Mouse (Mus musculus): Measurements from ENCODE around the gene Cntln. TPM values are rescaled to one million over a fixed set of nuclear protein-coding genes. Genes with fewer than 3 reads are reported as not detected.

Cntln gene
- polyA plus RNA-seq, 1 experiment from 2014 or later, result 14.2 TPM

GRCm38 (mm10) chr4:84918393-84918792 is 34.3 kb downstream of the Cntln start:
- Histone ChIP-seq H3K4me1 (ENCODE audit: control insufficient read depth, insufficient read depth, low read length) (no peaks in the 10 kb centered on the region), H3K36me3 (ENCODE audit: control insufficient read depth, insufficient read depth, low read length) (no peaks in the 10 kb centered on the region), H3K4me2 (replicated peaks; ENCODE audit: low read depth, low read length) (no peak overlapping the region), H3K27me3 (ENCODE audit: control insufficient read depth, insufficient read depth, low read length) (no peaks in the 10 kb centered on the region), H3K27ac (ENCODE audit: low read depth, low read length) (no peak overlapping the region), H3K9ac (ENCODE audit: low read depth, low read length) (no peak overlapping the region), H3K4me3 (ENCODE audit: low read length) (no peak overlapping the region), H3K9me3 (ENCODE audit: control insufficient read depth, low read length) (no peaks in the 10 kb centered on the region)
- ATAC-seq (ENCODE audit: low FRiP score, low TSS enrichment), result no peak
- WGBS, result 86% methylated on average over 1 of the region's 1 CpGs

DNA sequence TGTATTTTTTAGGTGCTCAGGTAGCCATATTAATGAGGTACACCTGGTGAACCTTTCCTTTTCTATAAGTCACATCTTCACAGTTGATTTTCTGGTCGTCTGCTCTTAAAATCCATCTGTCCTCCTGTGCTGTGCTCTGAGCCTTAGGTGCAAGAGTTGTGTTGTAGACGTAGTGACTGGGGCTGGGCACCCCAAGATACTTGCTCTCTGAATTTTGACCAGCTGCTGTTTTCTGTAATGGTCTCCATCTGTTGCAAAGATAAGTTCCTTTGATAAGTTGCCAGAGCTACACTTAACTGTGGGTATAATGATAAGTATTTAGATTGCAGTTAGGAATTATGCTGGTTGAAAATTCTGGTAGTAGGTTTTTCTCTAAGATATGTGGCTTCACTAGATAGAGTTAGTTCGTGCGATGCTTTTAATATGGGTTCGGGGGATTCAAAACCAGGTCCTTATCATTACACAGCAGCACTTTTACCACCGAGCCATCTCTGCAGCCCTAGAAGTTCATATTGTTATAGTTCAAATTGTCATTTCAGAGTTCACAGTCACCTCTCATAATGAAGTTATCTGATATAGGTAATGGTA is 50.3 kb downstream of the Cntln start:
- Histone ChIP-seq H3K9me3 (ENCODE audit: control insufficient read depth, low read length) (peaks cover 4% of the 10 kb centered on the region), H3K4me2 (replicated peaks; ENCODE audit: low read depth, low read length) (no peak overlapping the region), H3K4me3 (ENCODE audit: low read length) (no peak overlapping the region), H3K27ac (ENCODE audit: low read depth, low read length) (no peak overlapping the region), H3K4me1 (ENCODE audit: control insufficient read depth, insufficient read depth, low read length) (no peaks in the 10 kb centered on the region), H3K36me3 (ENCODE audit: control insufficient read depth, insufficient read depth, low read length) (no peaks in the 10 kb centered on the region), H3K9ac (ENCODE audit: low read depth, low read length) (no peak overlapping the region), H3K27me3 (ENCODE audit: control insufficient read depth, insufficient read depth, low read length) (no peaks in the 10 kb centered on the region)
- ATAC-seq (ENCODE audit: low FRiP score, low TSS enrichment), result no peak
- WGBS, result 86% methylated on average over 6 of the region's 6 CpGs

DNA sequence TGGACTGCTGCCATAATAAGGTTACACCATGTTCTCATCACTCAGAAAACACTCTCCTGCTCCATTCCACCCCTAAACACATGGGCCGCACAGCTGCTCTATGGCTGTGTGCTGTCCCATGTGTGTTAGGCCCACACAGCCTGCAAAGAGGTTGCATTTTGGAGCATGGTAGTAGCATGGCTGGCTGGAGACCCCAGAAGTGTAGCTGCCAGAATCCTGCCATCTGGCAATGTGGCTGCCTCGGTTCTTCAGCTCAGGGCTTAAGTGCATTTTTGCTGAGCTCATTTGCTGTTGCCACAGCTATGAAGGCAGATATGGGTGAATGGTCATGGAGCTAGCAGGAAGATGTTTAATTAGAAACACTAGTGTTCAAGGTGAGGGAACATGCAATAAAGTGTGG is 58.0 kb downstream of the Cntln start:
- no peak overlapping the region for H3K4me3 ChIP-seq (ENCODE audit: low read length)
- no peak for ATAC-seq (ENCODE audit: low FRiP score, low TSS enrichment)
- no peaks in the 10 kb centered on the region for H3K9me3 ChIP-seq (ENCODE audit: control insufficient read depth, low read length)
- 68% methylated on average over 2 of the region's 2 CpGs for WGBS
- no peaks in the 10 kb centered on the region for H3K4me1 ChIP-seq (ENCODE audit: control insufficient read depth, insufficient read depth, low read length)
- H3K4me2 ChIP-seq (replicated peaks; ENCODE audit: low read depth, low read length), result no peak overlapping the region
- H3K27me3 ChIP-seq (ENCODE audit: control insufficient read depth, insufficient read depth, low read length), result no peaks in the 10 kb centered on the region
- H3K36me3 ChIP-seq (ENCODE audit: control insufficient read depth, insufficient read depth, low read length), result no peaks in the 10 kb centered on the region
- H3K9ac ChIP-seq (ENCODE audit: low read depth, low read length), result no peak overlapping the region
- H3K27ac ChIP-seq (ENCODE audit: low read depth, low read length), result no peak overlapping the region

GRCm38 (mm10) chr4:84942651-84943050 is 58.5 kb downstream of the Cntln start:
- no peak overlapping the region for H3K27ac ChIP-seq (ENCODE audit: low read depth, low read length)
- no peak overlapping the region for H3K4me2 ChIP-seq (replicated peaks; ENCODE audit: low read depth, low read length)
- no peaks in the 10 kb centered on the region for H3K4me1 ChIP-seq (ENCODE audit: control insufficient read depth, insufficient read depth, low read length)
- no peaks in the 10 kb centered on the region for H3K27me3 ChIP-seq (ENCODE audit: control insufficient read depth, insufficient read depth, low read length)
- H3K9me3 ChIP-seq (ENCODE audit: control insufficient read depth, low read length), result no peaks in the 10 kb centered on the region
- H3K9ac ChIP-seq (ENCODE audit: low read depth, low read length), result no peak overlapping the region
- no peaks in the 10 kb centered on the region for H3K36me3 ChIP-seq (ENCODE audit: control insufficient read depth, insufficient read depth, low read length)
- WGBS, result 87% methylated on average over 2 of the region's 2 CpGs
- H3K4me3 ChIP-seq (ENCODE audit: low read length), result no peak overlapping the region
- no peak for ATAC-seq (ENCODE audit: low FRiP score, low TSS enrichment)

DNA sequence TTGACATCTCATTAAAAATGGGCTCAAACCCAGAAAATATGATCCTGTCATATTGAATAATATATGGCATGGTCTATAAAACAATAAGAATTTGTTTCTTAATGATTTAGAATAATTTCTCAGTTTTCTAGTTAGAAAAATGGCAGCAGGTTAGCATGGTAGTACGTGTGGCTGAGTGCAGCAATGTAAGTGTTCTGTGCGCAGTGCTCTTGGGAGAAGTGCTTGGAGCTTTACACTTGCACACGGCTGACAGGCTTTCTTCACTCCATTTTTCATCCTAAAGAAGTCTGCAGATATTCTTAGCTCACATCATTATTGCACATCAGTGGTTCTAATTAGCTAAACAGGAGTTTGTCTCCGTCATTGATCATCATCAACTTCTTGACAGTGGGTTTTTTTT is 60.0 kb downstream of the Cntln start:
- Histone ChIP-seq H3K27ac (ENCODE audit: low read depth, low read length) (no peak overlapping the region), H3K36me3 (ENCODE audit: control insufficient read depth, insufficient read depth, low read length) (no peaks in the 10 kb centered on the region), H3K4me2 (replicated peaks; ENCODE audit: low read depth, low read length) (no peak overlapping the region), H3K9ac (ENCODE audit: low read depth, low read length) (no peak overlapping the region), H3K9me3 (ENCODE audit: control insufficient read depth, low read length) (no peaks in the 10 kb centered on the region), H3K27me3 (ENCODE audit: control insufficient read depth, insufficient read depth, low read length) (no peaks in the 10 kb centered on the region), H3K4me3 (ENCODE audit: low read length) (no peak overlapping the region), H3K4me1 (ENCODE audit: control insufficient read depth, insufficient read depth, low read length) (no peaks in the 10 kb centered on the region)
- ATAC-seq (ENCODE audit: low FRiP score, low TSS enrichment), result no peak
- 82% methylated on average over 4 of the region's 4 CpGs for WGBS

GRCm38 (mm10) chr4:84946450-84946849 is 62.3 kb downstream of the Cntln start:
- Histone ChIP-seq H3K9ac (ENCODE audit: low read depth, low read length) (no peak overlapping the region), H3K36me3 (ENCODE audit: control insufficient read depth, insufficient read depth, low read length) (no peaks in the 10 kb centered on the region), H3K9me3 (ENCODE audit: control insufficient read depth, low read length) (no peaks in the 10 kb centered on the region), H3K27ac (ENCODE audit: low read depth, low read length) (no peak overlapping the region), H3K4me1 (ENCODE audit: control insufficient read depth, insufficient read depth, low read length) (no peaks in the 10 kb centered on the region), H3K4me2 (replicated peaks; ENCODE audit: low read depth, low read length) (no peak overlapping the region), H3K4me3 (ENCODE audit: low read length) (no peak overlapping the region), H3K27me3 (ENCODE audit: control insufficient read depth, insufficient read depth, low read length) (no peaks in the 10 kb centered on the region)
- no peak for ATAC-seq (ENCODE audit: low FRiP score, low TSS enrichment)
- 89% methylated on average over 3 of the region's 3 CpGs for WGBS

DNA sequence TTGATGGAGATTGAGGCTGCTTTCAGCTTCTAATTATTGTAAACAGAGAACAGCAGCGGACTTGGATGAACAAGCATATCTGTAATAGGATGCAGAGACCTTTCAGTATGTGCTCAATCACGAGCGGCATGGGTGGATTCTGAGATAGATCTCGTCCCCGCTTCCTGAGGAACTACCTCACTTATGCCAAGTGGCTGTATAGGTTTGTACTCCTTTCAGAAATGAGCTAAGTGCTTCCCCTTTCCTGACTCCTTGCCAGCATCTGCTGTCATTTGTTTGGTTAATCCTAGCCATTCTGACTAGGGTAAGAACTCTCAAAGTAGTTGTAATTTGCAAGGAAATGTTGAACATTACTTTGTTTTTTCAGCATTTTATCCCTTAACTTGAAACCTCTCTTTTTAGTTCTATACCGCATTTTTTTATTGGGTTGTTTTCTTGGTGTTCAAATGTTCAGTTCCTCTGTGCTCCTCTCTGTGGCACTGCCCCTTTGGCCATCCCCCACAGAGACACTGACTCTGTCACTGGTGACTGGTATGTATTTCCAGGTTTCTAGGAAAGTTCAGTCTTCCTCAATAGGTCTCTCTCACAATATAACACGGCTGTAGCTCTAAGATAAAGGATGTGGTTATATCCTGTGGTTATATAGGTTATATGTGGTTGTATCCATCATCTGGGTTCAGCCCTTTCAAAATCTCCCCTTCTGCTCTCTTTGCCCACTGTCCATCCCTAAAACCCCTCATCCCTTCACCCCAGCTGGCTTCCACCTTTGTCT is 93.0 kb downstream of the Cntln start:
- H3K27me3 ChIP-seq (ENCODE audit: control insufficient read depth, insufficient read depth, low read length), result no peaks in the 10 kb centered on the region
- H3K4me2 ChIP-seq (replicated peaks; ENCODE audit: low read depth, low read length), result no peak overlapping the region
- no peak overlapping the region for H3K9ac ChIP-seq (ENCODE audit: low read depth, low read length)
- H3K9me3 ChIP-seq (ENCODE audit: control insufficient read depth, low read length), result no peaks in the 10 kb centered on the region
- no peak for ATAC-seq (ENCODE audit: low FRiP score, low TSS enrichment)
- WGBS, result 82% methylated on average over 7 of the region's 7 CpGs
- H3K4me1 ChIP-seq (ENCODE audit: control insufficient read depth, insufficient read depth, low read length), result no peaks in the 10 kb centered on the region
- H3K27ac ChIP-seq (ENCODE audit: low read depth, low read length), result no peak overlapping the region
- no peaks in the 10 kb centered on the region for H3K36me3 ChIP-seq (ENCODE audit: control insufficient read depth, insufficient read depth, low read length)
- no peak overlapping the region for H3K4me3 ChIP-seq (ENCODE audit: low read length)

GRCm38 (mm10) chr4:84995520-84996348 is 111.6 kb downstream of the Cntln start:
- H3K4me3 ChIP-seq (ENCODE audit: low read length), result no peak overlapping the region
- H3K9me3 ChIP-seq (ENCODE audit: control insufficient read depth, low read length), result no peaks in the 10 kb centered on the region
- no peaks in the 10 kb centered on the region for H3K36me3 ChIP-seq (ENCODE audit: control insufficient read depth, insufficient read depth, low read length)
- H3K27ac ChIP-seq (ENCODE audit: low read depth, low read length), result no peak overlapping the region
- H3K4me1 ChIP-seq (ENCODE audit: control insufficient read depth, insufficient read depth, low read length), result no peaks in the 10 kb centered on the region
- ATAC-seq (ENCODE audit: low FRiP score, low TSS enrichment), result no peak
- 78% methylated on average over 10 of the region's 10 CpGs for WGBS
- no peaks in the 10 kb centered on the region for H3K27me3 ChIP-seq (ENCODE audit: control insufficient read depth, insufficient read depth, low read length)
- H3K9ac ChIP-seq (ENCODE audit: low read depth, low read length), result no peak overlapping the region
- no peak overlapping the region for H3K4me2 ChIP-seq (replicated peaks; ENCODE audit: low read depth, low read length)

DNA sequence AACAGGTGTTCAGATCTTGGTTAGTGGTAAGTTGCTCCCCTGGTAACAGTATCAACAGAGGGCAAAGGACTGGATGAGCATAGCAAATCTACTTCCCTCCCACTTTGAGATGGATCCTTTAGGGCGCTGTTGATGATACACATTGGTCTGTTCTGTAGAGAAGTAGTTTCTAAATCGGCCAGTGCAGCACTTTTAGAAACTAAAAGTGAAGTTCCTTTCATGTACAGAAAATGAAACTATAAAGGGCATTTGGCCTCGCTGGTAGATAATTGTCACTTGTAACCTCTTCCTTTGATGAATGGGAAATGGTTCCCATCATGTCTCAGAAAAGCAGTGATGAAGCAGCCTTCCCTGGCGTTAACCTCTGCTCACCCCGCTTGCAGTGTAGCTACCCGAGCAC is 121.5 kb downstream of the Cntln start:
- Histone ChIP-seq H3K4me2 (replicated peaks; ENCODE audit: low read depth, low read length) (no peak overlapping the region), H3K9me3 (ENCODE audit: control insufficient read depth, low read length) (no peaks in the 10 kb centered on the region), H3K27ac (ENCODE audit: low read depth, low read length) (no peak overlapping the region), H3K9ac (ENCODE audit: low read depth, low read length) (no peak overlapping the region), H3K4me1 (ENCODE audit: control insufficient read depth, insufficient read depth, low read length) (no peaks in the 10 kb centered on the region), H3K27me3 (ENCODE audit: control insufficient read depth, insufficient read depth, low read length) (no peaks in the 10 kb centered on the region), H3K4me3 (ENCODE audit: low read length) (no peak overlapping the region), H3K36me3 (ENCODE audit: control insufficient read depth, insufficient read depth, low read length) (no peaks in the 10 kb centered on the region)
- 75% methylated on average over 6 of the region's 6 CpGs for WGBS
- no peak for ATAC-seq (ENCODE audit: low FRiP score, low TSS enrichment)

Measured in kidney, embryonic 14.5 days (tissue).